Mouse (Mus musculus): ENCODE results near the gene Sprr1b.
"Not testable (repeated sequence)": the region's sequence is repeated elsewhere in the genome, so short reads cannot be mapped to it uniquely, and the experiment has no call there.

Gene Sprr1b

DNA sequence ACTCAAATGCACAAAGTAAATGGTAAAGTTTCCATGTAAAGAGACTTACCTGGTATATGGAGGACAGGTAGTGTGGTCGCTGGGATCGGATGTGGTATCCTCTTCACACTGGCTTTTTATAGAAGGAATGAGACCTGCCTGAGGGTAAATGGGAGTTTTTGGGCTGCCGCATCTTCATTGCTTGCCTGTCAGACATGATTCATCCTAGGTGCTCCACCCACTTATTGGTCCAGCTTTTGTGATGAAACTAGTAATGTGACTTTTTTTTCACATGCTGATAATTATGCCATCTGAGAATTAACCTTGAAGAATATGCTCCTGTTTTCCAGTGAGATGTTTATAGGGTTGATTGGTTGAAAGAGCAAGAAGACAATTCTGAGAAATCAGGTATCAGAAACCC lies at the start of gene Sprr1b:
Gene Sprr1b, minus strand, starts transcription at position 101 of the 400 bp plus-strand sequence.
- DNase-seq = no peak

DNA sequence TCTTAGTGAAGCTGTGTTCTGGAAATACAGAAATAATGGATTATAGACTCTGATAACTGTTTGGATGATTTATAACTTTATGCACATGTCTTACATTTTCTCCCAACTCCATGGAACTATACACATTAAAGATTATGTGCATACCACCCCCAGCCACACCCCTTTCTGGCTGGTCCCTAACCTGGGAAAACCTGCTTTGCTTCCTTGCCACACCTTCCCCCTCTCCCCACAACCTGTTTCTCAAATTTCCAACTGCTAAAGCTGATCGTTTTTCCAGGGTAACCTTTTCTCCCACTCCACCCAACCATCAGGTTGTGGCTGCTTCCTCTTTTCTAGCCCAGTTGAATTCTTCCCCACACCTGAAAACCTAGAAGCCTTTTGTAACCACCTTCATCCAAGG lies 47.7 kb upstream of the Sprr1b start:
- DNase-seq = no peak

DNA sequence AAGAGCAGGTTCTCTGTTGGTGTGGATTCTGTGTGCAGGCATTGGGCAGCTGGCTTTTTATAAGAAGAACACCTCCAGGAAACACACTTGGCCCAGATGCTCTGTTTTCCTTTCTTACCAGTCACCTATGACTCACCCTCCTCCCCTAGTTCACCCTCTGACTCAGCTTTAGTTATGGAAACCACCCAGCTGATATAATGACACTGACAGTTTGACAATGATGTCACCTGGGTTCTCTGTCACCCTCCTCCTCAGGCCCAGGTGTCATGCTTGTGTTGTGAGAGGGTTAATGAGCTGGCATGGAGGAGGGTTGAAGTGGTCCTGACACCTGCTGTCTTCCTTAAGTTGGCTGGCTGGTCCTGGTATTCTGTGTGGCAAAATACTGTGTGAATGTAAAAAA lies 47.3 kb upstream of the Sprr1b start, which contains the start of gene Sprr1a:
Gene Sprr1a, minus strand, starts transcription at position 33 of the 400 bp plus-strand sequence.
- DNase-seq = no peak

DNA sequence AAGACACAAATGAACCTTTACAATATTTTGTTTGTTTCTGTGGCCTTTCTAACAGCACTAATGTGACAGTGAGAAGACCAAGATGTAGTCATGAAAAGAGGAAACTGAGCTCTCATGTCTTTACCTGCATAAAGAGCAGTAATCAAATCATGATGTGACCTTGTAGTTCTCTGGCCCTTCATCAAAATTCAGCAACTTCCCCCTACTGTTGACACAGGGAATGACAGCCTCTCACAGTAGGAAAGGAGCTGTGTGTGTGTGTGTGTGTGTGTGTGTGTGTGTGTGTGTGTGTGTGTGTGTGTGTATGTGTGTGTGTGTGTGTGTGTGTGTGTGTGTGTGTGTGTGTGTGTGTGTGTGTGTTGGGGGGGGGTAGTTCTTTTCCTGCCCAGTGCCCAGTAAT lies 42.7 kb upstream of the Sprr1b start:
- DNase-seq = not testable (repeated sequence)

DNA sequence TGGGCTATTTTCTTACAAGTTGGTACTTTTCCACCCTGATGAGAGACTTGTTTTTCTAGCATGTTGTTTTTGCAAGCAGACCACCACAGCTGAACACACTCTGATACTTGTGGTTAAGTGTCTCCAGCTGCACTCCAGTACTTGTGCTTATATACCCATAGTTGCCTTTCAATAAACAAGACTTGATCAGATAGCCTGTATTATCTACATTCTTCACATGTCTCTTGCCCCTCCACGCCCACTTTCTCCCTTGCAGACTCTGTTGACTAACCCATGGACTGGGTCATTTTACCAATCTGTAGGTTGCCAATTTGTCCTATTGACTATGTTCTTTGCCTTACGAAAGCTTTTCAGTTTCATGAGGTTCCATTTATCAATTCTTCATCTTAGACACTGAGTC lies 31.5 kb upstream of the Sprr1b start:
- DNase-seq = no peak

DNA sequence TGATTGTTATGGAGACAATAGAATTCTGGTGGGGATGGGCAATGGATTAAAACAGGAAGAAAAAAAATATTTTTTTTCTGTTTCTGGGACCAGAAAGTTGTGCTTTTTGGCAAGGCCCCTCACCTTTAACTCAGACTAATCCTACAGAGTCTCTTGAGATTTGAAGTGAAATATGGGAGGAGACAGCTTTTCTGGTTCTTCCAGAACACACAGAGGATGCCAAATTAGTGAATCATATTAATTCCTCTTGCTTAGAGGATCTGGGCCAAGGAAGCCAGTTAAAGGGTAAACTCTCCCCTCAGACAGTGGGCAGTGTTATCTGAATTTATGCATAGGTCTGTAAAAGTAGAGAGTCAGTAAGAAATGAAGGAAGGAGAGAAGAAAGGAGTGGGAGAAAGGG lies 28.8 kb upstream of the Sprr1b start:
- DNase-seq = no peak

DNA sequence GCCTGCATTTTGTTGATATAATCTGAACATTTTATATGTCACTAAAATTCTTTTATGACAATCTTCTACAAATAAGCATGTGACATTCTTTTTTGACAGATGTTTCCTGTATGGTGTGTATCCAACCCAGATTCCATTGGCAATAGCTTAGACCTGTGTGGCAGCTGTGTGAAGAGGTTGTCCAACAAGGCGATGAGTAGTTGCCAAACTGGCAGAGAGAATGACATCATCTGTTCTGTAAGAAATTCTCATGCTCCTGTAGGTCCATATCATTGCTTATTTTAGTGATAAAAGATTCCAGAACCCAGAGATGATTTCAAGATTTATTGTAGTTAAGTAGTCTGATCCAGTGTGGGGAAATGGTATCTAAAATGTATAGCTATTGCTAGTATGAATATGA lies 28.0 kb upstream of the Sprr1b start:
- no peak for DNase-seq

DNA sequence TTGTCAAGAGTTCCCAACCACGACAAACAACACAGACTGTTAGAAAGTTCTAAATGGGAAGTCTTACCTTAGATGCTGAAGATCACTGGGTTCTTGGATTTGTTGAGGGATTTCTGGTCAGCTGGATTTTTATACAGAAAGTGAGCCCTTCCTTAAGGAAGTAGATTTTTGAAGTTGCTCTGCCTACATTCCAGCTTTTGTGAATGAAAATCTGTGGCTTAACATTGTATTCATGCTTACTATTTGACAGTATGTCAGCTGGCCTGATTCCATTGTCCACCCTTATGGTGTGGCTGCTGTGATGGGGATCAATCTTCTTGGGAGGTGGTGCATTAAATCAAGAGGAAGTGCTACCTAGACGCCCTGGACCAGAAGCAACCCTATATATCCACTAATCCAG lies 20.0 kb upstream of the Sprr1b start, which contains the start of gene Sprr3:
Gene Sprr3, minus strand, starts transcription at position 101 of the 400 bp plus-strand sequence.
- DNase-seq = no peak

DNA sequence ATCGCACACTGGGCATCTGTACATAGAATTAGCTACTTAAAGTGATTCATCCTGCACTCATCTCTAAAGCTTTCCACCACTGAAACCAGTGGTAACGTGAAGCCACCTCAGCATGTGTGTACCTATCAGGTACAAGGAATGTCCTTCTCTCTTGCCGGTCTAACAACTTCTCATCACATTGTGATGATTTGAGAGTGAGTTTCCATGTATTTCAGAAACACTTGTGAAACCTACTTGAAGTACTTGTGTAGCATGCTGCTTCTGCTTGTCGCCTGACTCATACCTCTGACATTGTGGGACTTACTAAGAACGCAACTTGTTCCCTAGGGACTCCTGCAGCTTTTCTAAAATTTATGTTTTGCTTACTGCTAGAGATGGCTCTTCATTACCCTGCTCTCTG lies 16.6 kb upstream of the Sprr1b start:
- no peak for DNase-seq

DNA sequence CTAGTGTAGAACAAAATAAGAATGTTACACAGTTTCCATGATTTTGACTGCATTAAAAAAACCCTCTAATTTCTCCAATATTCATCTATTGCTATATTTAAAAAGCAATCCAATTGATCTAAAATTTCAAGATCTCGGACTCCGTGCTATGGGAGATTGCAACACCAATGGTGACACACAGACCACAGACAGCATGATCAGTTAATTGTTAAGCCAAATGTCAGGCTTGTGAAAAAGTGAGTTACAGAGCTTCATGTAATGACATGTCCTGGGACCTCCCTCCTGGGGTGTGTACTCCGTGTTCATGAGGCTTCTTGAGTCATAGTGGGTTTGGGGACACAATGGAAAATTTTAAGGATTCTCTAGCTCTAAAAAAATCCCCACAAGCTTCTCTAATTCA lies 1.6 kb upstream of the Sprr1b start:
- DNase-seq = no peak

DNA sequence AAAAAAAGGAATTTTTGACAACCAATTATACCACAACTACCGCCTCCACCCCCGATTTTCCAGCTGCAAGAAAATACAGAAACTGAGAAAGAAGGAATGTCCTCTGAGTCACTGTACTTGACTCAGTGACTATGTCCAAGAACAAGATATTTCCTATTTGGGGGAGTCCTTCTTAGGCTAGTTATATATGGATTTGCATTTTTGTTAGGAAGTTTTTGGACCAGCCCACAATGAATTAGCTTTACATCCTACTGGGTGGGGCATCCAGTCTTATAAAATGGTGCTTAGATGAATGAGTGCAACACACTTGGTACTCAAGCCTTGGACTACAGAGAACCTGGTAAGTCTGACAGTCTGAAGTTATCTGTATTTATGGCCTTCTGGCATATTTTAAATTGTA lies 6.3 kb downstream of the Sprr1b start, which contains the start of gene Sprr2k:
Gene Sprr2k, plus strand, starts transcription at position 301 of the 400 bp plus-strand sequence.
- no peak for DNase-seq

DNA sequence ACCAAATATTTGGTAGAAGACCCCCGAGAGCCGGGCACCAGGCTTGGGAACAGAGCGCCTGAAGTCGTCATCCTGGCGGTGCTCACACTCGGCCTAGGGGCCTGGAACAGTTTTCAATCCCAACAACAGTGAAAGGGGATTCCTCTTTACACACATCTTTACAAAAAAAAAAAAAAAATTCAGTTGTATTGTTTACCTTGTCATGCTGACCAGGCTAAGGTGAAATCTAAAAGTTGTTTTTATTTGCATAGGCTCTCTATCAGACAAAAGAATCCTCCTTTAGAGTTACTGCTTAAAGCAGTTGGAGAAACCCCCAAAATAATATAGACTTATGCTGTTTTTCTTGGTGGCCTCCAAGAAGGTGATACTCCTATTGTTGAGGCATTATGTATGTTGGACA lies 9.3 kb downstream of the Sprr1b start, which contains the start of gene Gm9774:
Gene Gm9774, minus strand, starts transcription at position 101 of the 400 bp plus-strand sequence.
- DNase-seq = no peak

DNA sequence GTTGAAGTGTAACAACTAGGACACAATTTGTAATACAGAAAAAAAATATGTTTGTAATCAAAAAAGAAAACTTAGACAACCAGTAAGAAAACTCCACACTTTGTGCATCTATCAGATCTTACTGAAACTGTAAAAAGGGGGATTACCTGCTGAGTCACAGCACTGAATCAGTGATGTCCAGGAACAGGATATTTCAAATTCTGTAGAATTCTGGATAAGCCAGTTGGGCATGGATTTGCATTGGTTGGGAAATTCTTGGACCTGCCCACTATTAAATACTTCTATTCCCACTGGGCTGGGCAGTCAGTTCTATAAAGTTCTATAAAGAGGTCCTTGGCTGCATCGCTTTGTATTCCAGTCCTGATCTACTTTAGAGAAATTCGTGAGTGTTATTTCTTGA lies 20.8 kb downstream of the Sprr1b start, which contains the start of gene Sprr2j-ps:
Gene Sprr2j-ps, plus strand, starts transcription at position 301 of the 400 bp plus-strand sequence.
- no peak for DNase-seq

DNA sequence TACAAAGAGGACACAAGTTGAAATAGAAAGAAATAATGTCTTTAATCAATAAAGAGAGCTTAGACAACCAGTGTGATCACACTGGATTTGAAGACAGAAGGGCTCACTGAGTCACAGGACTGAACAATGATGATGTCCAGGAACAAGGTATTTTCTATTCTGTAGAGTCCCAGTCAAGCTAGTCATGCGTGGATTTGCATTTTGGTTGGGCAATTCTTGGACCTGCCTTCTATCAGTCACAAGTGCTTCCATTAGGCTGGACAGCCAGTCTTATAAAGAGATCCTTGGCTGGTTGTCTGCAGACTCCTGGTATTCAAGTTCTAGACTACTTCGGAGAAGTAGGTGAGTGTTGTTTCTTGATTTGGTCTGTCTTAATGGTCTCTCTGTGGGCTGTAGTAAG lies 30.9 kb downstream of the Sprr1b start, which contains the start of gene Sprr2i:
Gene Sprr2i, plus strand, starts transcription at position 301 of the 400 bp plus-strand sequence.
- DNase-seq = no peak

DNA sequence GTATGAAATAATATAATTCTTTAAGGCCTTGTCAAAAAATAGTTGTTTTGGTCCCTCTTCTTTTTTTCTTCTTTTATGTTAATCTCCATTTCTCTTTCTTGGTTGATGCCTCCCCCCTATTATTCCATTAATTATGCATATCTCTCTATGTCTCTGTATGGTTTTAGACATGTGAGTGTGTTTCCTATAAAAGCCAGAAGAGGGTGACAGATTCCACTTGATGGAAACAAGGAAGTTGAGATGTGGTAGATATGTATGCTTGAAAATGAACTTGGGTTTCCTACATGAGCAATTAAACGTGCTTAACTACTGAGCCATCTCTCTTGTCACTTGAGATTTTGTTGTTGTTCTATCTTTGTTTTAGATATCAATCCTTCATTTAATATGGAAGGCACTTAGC lies 44.3 kb downstream of the Sprr1b start:
- DNase-seq = no peak

Measured in layer of hippocampus, adult 9-11 months (tissue).